Mouse (Mus musculus): ENCODE results near the gene Cacna2d3.

Cacna2d3 gene

DNA sequence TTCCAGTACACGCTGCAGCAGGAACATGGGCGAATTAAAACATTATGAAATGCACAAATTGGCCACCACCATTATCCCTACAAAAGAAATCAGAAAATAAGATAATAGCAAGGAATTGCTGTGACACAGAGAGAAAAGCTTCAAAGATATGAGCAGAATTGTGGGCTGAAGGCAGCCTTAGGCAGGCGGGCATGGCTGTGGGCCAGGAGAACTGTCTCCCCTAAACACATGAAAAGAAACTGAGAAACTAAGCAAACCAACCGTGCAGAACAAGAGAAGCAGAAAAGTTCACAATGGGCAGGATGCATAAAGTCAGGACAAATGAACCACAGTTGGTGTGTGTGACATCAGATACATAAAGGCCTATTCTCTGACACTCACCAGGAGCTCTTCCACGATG lies 51.8 kb downstream of the Cacna2d3 start:
- H3K27me3 ChIP-seq (ENCODE audit: insufficient read depth, low read length): no peaks in the 10 kb centered on the region
- no peaks in the 10 kb centered on the region for H3K4me1 ChIP-seq (replicated peaks; ENCODE audit: low read depth, low read length)
- no peak overlapping the region for H3K4me3 ChIP-seq (replicated peaks; ENCODE audit: low read length)
- no peaks in the 10 kb centered on the region for H3K9me3 ChIP-seq (ENCODE audit: low read length)
- H3K36me3 ChIP-seq (ENCODE audit: insufficient read depth, low read length): no peaks in the 10 kb centered on the region
- TF ChIP-seq POU5F1 (IDR thresholded peaks at IDR 0.05; ENCODE audit: borderline replicate concordance, low read length) (no peak), CTCF (conservative IDR thresholded peaks at IDR 0.05; ENCODE audit: low read length) (no peak), NANOG (IDR thresholded peaks at IDR 0.05; ENCODE audit: borderline replicate concordance, low read length) (no peak)

DNA sequence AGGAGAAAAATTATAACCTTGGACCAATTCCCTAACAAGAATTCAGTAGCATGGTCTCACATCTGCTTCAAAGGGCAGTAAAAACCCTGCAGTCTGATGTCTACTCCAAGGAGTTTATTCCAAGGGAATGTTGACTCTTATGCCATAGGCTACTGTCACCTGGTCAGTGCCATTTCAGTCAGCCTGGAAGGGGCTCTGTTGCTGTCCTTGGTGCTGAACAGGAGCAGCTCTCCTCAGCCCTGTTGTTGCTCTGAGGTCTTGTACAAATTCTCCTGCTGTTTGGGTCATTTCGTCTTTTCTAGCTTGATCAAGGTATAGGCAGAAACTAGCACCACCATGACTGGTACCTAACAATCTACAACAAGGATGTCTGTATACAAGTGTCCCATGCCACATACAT lies 64.7 kb downstream of the Cacna2d3 start:
- no peaks in the 10 kb centered on the region for H3K9me3 ChIP-seq (ENCODE audit: low read length)
- H3K36me3 ChIP-seq (ENCODE audit: insufficient read depth, low read length): no peaks in the 10 kb centered on the region
- no peaks in the 10 kb centered on the region for H3K27me3 ChIP-seq (ENCODE audit: insufficient read depth, low read length)
- no peaks in the 10 kb centered on the region for H3K4me1 ChIP-seq (replicated peaks; ENCODE audit: low read depth, low read length)
- H3K4me3 ChIP-seq (replicated peaks; ENCODE audit: low read length): no peak overlapping the region
- no peak for TF ChIP-seq NANOG (IDR thresholded peaks at IDR 0.05; ENCODE audit: borderline replicate concordance, low read length)
- no peak for TF ChIP-seq CTCF (conservative IDR thresholded peaks at IDR 0.05; ENCODE audit: low read length)
- TF ChIP-seq POU5F1 (IDR thresholded peaks at IDR 0.05; ENCODE audit: borderline replicate concordance, low read length): no peak

DNA sequence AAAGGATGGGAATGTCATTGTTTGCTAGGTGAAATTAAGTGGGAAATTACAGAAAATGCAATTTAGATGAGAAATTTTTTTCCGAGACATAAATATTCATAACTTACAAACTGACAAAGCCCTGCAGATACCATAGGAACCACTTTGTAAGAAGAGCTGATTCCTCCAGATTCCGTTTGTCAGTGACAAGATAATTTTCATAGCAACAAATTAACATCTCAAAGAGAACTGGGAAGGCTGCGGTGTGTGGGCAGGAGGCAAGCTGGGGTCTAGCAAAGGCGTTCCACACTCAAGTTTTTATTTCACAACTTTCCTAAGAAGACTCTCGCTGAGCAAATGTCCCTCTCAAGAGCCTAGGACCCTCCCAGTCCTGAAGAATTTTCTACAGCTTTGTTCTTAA lies 71.1 kb downstream of the Cacna2d3 start:
- no peaks in the 10 kb centered on the region for H3K9me3 ChIP-seq (ENCODE audit: low read length)
- H3K27me3 ChIP-seq (ENCODE audit: insufficient read depth, low read length): no peaks in the 10 kb centered on the region
- no peak for TF ChIP-seq POU5F1 (IDR thresholded peaks at IDR 0.05; ENCODE audit: borderline replicate concordance, low read length)
- no peak for TF ChIP-seq NANOG (IDR thresholded peaks at IDR 0.05; ENCODE audit: borderline replicate concordance, low read length)
- H3K36me3 ChIP-seq (ENCODE audit: insufficient read depth, low read length): no peaks in the 10 kb centered on the region
- no peaks in the 10 kb centered on the region for H3K4me1 ChIP-seq (replicated peaks; ENCODE audit: low read depth, low read length)
- H3K4me3 ChIP-seq (replicated peaks; ENCODE audit: low read length): no peak overlapping the region

DNA sequence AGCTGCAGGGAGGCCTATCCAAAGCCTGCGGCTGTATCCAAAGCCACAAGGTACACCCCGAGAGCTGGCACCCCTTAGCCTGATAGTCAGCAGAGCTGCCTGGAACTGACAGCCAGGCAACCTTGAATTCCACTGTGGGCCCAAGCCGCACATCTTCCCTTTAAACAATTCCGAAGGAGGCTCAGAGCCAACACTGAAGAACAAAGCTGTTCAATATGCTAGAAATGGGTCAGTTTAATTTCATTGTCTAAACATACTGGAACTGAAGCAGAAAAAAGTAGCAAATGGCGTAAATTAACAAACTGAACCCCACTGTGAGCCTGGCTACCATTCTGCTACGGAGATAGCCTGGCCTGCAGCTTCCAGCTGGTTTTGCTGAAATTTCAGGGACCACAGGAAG lies 72.9 kb downstream of the Cacna2d3 start:
- Histone ChIP-seq H3K27me3 (ENCODE audit: insufficient read depth, low read length) (no peaks in the 10 kb centered on the region), H3K4me1 (replicated peaks; ENCODE audit: low read depth, low read length) (no peaks in the 10 kb centered on the region), H3K36me3 (ENCODE audit: insufficient read depth, low read length) (no peaks in the 10 kb centered on the region), H3K9me3 (ENCODE audit: low read length) (no peaks in the 10 kb centered on the region), H3K4me3 (replicated peaks; ENCODE audit: low read length) (no peak overlapping the region)
- TF ChIP-seq CTCF (conservative IDR thresholded peaks at IDR 0.05; ENCODE audit: low read length) (no peak), POU5F1 (IDR thresholded peaks at IDR 0.05; ENCODE audit: borderline replicate concordance, low read length) (no peak), NANOG (IDR thresholded peaks at IDR 0.05; ENCODE audit: borderline replicate concordance, low read length) (no peak)

DNA sequence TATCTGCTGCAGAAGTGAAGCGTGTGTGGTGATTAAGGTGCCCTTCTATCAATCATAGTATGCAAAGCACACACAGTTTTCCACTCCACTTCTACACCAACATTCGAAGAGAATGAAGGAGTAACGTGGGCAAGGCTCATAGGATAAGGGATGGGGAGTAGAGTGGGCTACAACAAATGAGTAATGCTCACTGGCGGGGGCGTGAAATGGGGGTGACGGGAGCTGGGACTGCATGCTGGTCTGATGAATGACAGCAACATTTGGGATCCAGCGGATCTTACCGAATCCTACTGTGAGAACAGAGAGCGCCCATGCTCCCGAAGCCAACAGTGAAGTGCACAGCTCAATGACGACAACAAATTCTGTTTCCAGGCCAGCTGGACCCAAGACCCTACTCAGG lies 76.2 kb downstream of the Cacna2d3 start:
- TF ChIP-seq NANOG (IDR thresholded peaks at IDR 0.05; ENCODE audit: borderline replicate concordance, low read length) (no peak), POU5F1 (IDR thresholded peaks at IDR 0.05; ENCODE audit: borderline replicate concordance, low read length) (no peak), CTCF (conservative IDR thresholded peaks at IDR 0.05; ENCODE audit: low read length) (no peak)
- H3K27me3 ChIP-seq (ENCODE audit: insufficient read depth, low read length): no peaks in the 10 kb centered on the region
- H3K4me3 ChIP-seq (replicated peaks; ENCODE audit: low read length): no peak overlapping the region
- H3K9me3 ChIP-seq (ENCODE audit: low read length): no peaks in the 10 kb centered on the region
- no peaks in the 10 kb centered on the region for H3K4me1 ChIP-seq (replicated peaks; ENCODE audit: low read depth, low read length)
- no peaks in the 10 kb centered on the region for H3K36me3 ChIP-seq (ENCODE audit: insufficient read depth, low read length)

DNA sequence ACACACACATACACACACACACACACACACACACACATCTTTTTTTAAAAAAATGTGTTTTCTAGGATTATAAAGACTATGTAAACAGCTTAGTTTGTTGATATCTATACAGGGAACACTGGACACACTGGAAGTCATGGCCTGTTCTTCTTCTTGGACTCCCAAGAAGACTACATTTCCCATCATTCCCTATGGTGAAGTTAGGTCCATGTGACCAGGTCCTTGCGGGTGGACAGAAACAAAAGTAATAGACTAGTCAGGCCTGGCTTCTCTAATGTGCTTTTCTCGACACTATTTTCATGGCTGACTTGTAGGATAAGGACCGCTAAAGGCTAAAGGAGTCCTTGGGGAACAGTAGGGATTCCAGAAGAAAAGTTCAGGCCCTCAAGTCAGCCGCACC lies 78.4 kb downstream of the Cacna2d3 start:
- Histone ChIP-seq H3K4me1 (replicated peaks; ENCODE audit: low read depth, low read length) (no peaks in the 10 kb centered on the region), H3K9me3 (ENCODE audit: low read length) (no peaks in the 10 kb centered on the region), H3K27me3 (ENCODE audit: insufficient read depth, low read length) (no peaks in the 10 kb centered on the region), H3K4me3 (replicated peaks; ENCODE audit: low read length) (0 out of 2 replicates have a peak overlapping the region, but pooled peaks have one; percentile 24), H3K36me3 (ENCODE audit: insufficient read depth, low read length) (no peaks in the 10 kb centered on the region)
- TF ChIP-seq NANOG (IDR thresholded peaks at IDR 0.05; ENCODE audit: borderline replicate concordance, low read length): no peak
- no peak for TF ChIP-seq CTCF (conservative IDR thresholded peaks at IDR 0.05; ENCODE audit: low read length)
- no peak for TF ChIP-seq POU5F1 (IDR thresholded peaks at IDR 0.05; ENCODE audit: borderline replicate concordance, low read length)

DNA sequence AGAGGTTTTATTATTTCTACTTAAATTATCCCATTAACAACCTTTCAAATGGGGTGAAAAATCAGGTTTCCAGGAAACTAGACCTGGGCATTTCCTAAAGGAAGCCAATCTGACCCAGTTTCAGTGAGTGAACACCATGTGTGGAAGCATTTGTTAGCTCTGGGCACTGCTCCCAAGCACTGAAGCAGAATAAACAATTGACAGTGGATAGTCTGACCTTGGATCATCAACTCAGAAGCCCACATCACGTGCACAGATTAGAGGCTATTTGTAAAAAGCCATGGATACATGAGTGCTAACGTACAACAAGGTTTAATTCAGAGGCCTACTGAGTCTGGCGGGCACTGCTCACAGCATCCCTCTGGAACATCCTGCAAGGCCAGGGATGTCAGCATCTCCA lies 82.4 kb downstream of the Cacna2d3 start:
- Histone ChIP-seq H3K4me1 (replicated peaks; ENCODE audit: low read depth, low read length) (no peaks in the 10 kb centered on the region), H3K36me3 (ENCODE audit: insufficient read depth, low read length) (no peaks in the 10 kb centered on the region), H3K27me3 (ENCODE audit: insufficient read depth, low read length) (no peaks in the 10 kb centered on the region), H3K4me3 (replicated peaks; ENCODE audit: low read length) (no peak overlapping the region), H3K9me3 (ENCODE audit: low read length) (0 out of 2 replicates have a peak, but pooled peaks cover 6% of the 10 kb centered on the region)
- TF ChIP-seq CTCF (conservative IDR thresholded peaks at IDR 0.05; ENCODE audit: low read length): no peak
- TF ChIP-seq POU5F1 (IDR thresholded peaks at IDR 0.05; ENCODE audit: borderline replicate concordance, low read length): no peak
- no peak for TF ChIP-seq NANOG (IDR thresholded peaks at IDR 0.05; ENCODE audit: borderline replicate concordance, low read length)

DNA sequence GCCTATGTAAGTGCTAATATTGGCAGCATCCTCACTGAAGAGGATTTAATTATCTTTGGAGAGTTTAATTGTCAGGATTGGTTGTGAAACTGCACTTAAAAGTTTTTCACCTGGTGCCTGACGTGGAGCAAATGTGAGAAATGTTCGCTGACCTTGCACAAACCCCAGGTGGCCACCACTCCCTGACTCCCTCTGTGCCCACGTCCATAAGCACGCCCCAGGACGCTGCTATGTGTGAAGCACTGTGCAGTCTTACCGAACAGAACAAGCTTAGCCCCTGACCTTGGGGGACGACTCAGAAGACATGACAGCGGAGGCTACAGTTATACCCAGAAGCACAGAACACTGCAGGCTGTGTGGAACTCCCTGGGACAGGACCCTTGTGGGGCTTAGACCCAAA lies 93.5 kb downstream of the Cacna2d3 start:
- Histone ChIP-seq H3K4me1 (replicated peaks; ENCODE audit: low read depth, low read length) (no peaks in the 10 kb centered on the region), H3K36me3 (ENCODE audit: insufficient read depth, low read length) (no peaks in the 10 kb centered on the region), H3K9me3 (ENCODE audit: low read length) (no peaks in the 10 kb centered on the region), H3K4me3 (replicated peaks; ENCODE audit: low read length) (no peak overlapping the region), H3K27me3 (ENCODE audit: insufficient read depth, low read length) (no peaks in the 10 kb centered on the region)
- TF ChIP-seq CTCF (conservative IDR thresholded peaks at IDR 0.05; ENCODE audit: low read length) (no peak), NANOG (IDR thresholded peaks at IDR 0.05; ENCODE audit: borderline replicate concordance, low read length) (no peak), POU5F1 (IDR thresholded peaks at IDR 0.05; ENCODE audit: borderline replicate concordance, low read length) (no peak)

DNA sequence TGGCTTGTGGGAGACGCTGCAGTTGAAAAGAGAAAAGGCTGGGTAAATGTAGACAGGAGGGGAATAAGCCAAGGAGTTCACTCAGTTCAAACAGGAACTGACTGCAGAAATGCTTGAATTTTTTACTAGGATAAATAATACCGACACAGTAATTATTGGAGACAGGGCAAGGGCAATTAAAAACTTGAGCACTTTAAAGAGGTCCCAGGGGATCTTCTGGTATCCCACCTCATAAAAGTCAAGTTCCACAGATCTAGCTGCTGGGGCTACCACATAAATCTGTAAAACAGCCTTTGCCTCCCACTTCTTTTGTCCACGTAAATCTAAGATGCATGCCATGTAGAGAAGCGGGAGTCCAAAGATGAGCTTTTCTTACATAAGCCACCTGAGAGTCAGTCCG lies 109.2 kb downstream of the Cacna2d3 start:
- Histone ChIP-seq H3K9me3 (ENCODE audit: low read length) (no peaks in the 10 kb centered on the region), H3K4me3 (replicated peaks; ENCODE audit: low read length) (no peak overlapping the region), H3K36me3 (ENCODE audit: insufficient read depth, low read length) (no peaks in the 10 kb centered on the region), H3K27me3 (ENCODE audit: insufficient read depth, low read length) (no peaks in the 10 kb centered on the region), H3K4me1 (replicated peaks; ENCODE audit: low read depth, low read length) (no peaks in the 10 kb centered on the region)
- TF ChIP-seq NANOG (IDR thresholded peaks at IDR 0.05; ENCODE audit: borderline replicate concordance, low read length): no peak
- no peak for TF ChIP-seq CTCF (conservative IDR thresholded peaks at IDR 0.05; ENCODE audit: low read length)
- no peak for TF ChIP-seq POU5F1 (IDR thresholded peaks at IDR 0.05; ENCODE audit: borderline replicate concordance, low read length)

Measured in E14TG2a.4 (cell line).